Mouse (Mus musculus) stomach, embryonic 14.5 days (tissue): ENCODE data around the gene Smpdl3a. TPM values are rescaled to one million over a fixed set of nuclear protein-coding genes. Genes with fewer than 3 reads are reported as not detected.

Experiments used
- ATAC-seq: fragments of 200-750 bp; cut with Nextera tagmentation; 2 replicates; pipeline ENCODE4 v1.8.0; 2017; ENCODE audit warnings: low read depth, moderate TSS enrichment; ENCODE audit not compliant: insufficient number of reproducible peaks, insufficient read depth, low FRiP score
- H3K27ac ChIP-seq: fragments of 300-500 bp; sonication (generic); 2 replicates; pipeline ENCODE4 v1.5.1; 2014; ENCODE audit warnings: mild to moderate bottlenecking, low read length, moderate library complexity, mixed read lengths
- H3K27me3 ChIP-seq: fragments of 300-500 bp; sonication (generic); 2 replicates; pipeline ENCODE4 v1.6.1; 2014; ENCODE audit warnings: low read length, control low read depth, mixed read lengths; ENCODE audit not compliant: control insufficient read depth, insufficient read depth
- H3K36me3 ChIP-seq: fragments of 300-500 bp; sonication (generic); 2 replicates; pipeline ENCODE4 v1.6.1; 2014; ENCODE audit warnings: mild to moderate bottlenecking, control low read depth, low read length, moderate library complexity, mixed read lengths; ENCODE audit not compliant: control insufficient read depth, insufficient read depth
- H3K4me1 ChIP-seq: fragments of 300-500 bp; sonication (generic); 2 replicates; pipeline ENCODE4 v1.6.1; 2014; ENCODE audit warnings: low read length, control low read depth, mixed read lengths; ENCODE audit not compliant: control insufficient read depth, insufficient read depth
- H3K4me2 ChIP-seq: fragments of 300-500 bp; sonication (generic); replicated peaks from 2 replicates; pipeline ENCODE4 v1.6.1; 2014; ENCODE audit warnings: low read depth, low read length, control low read depth
- H3K4me3 ChIP-seq: fragments of 300-500 bp; sonication (generic); 2 replicates; pipeline ENCODE4 v1.5.1; 2014; ENCODE audit warnings: low read depth, low read length, control low read depth
- H3K9ac ChIP-seq: fragments of 300-500 bp; sonication (generic); replicated peaks from 2 replicates; pipeline ENCODE4 v1.6.1; 2014; ENCODE audit warnings: low read depth, mild to moderate bottlenecking, control low read depth, low read length, moderate library complexity, mixed read lengths
- H3K9me3 ChIP-seq: fragments of 300-500 bp; sonication (generic); 2 replicates; pipeline ENCODE4 v1.6.1; 2016; ENCODE audit warnings: low read depth, low read length, control low read depth; ENCODE audit not compliant: control insufficient read depth
- WGBS: fragments of 180-500 bp; shearing (Covaris S2); extraction: QIAGEN DNeasy Blood & Tissue Kit; methylation state at CpG from one replicate; pipeline ENCODE4 v1.1.7; 2014; 5-methylcytosine and 5-hydroxymethylcytosine counted together
- polyA plus RNA-seq: library from polyadenylated mRNA; unstranded; fragments of >200 nt; fragmentation: Nextera tagmentation; extraction: Ambion mirVana; gene quantifications from 2 replicates; pipeline ENCODE4 v1.2.1, GENCODE M21; 2014

Smpdl3a gene
- polyA plus RNA-seq, 1 experiment from 2014 or later = 28.5 TPM

GRCm38 (mm10) chr10:57783289-57784130 is 10.6 kb upstream of the Smpdl3a start:
- peaks cover 13% of the 10 kb centered on the region for H3K4me1 ChIP-seq
- H3K27ac ChIP-seq = peak overlapping the region; percentile 27; the same call in 1 of the 2 replicates
- no peak overlapping the region for H3K4me3 ChIP-seq
- H3K27me3 ChIP-seq = no peaks in the 10 kb centered on the region
- H3K9me3 ChIP-seq = no peaks in the 10 kb centered on the region
- H3K36me3 ChIP-seq = no peaks in the 10 kb centered on the region
- no peak overlapping the region for H3K9ac ChIP-seq
- WGBS = 43% methylated on average over 13 of the region's 13 CpGs
- H3K4me2 ChIP-seq = no peak overlapping the region
- ATAC-seq = no peak

GRCm38 (mm10) chr10:57784131-57784875 is 9.8 kb upstream of the Smpdl3a start:
- H3K4me3 ChIP-seq = no peak overlapping the region
- no peaks in the 10 kb centered on the region for H3K36me3 ChIP-seq
- H3K27me3 ChIP-seq = no peaks in the 10 kb centered on the region
- peak; percentile 78; the same call in 1 of the 2 replicates for ATAC-seq
- peaks cover 13% of the 10 kb centered on the region for H3K4me1 ChIP-seq
- H3K9ac ChIP-seq = no peak overlapping the region
- H3K9me3 ChIP-seq = no peaks in the 10 kb centered on the region
- 20% methylated on average over 7 of the region's 7 CpGs for WGBS
- H3K4me2 ChIP-seq = peak overlapping the region; percentile 29
- peak overlapping the region; percentile 33; the same call in 1 of the 2 replicates for H3K27ac ChIP-seq

DNA sequence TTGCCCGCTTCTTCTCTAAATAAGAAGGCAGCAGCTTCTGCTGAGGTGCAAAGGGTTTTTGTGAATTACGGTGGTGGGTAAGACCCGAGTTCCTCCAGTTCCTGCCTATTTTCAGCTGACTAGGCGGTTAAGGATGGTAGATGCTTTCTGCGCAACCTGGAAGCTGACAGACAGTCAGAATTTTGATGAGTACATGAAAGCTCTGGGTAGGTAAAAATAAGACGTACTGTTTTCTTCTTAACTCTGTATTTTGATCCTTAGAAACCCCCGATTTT is 9.3 kb upstream of the Smpdl3a start, which contains the start of gene Fabp7:
Gene Fabp7, plus strand, starts transcription at position 6 of the 275 bp plus-strand sequence.
- ATAC-seq = no peak
- H3K9me3 ChIP-seq = no peaks in the 10 kb centered on the region
- H3K36me3 ChIP-seq = no peaks in the 10 kb centered on the region
- peak within 1 kb of the TSS; percentile 29 for H3K4me2 ChIP-seq
- 28% methylated on average over 7 of the region's 7 CpGs for WGBS
- H3K9ac ChIP-seq = no peak within 1 kb of the TSS
- H3K27ac ChIP-seq = peak within 1 kb of the TSS; percentile 33; the same call in 1 of the 2 replicates
- H3K4me3 ChIP-seq = no peak within 1 kb of the TSS
- H3K4me1 ChIP-seq = peaks cover 13% of the 10 kb centered on the region
- H3K27me3 ChIP-seq = no peaks in the 10 kb centered on the region

DNA sequence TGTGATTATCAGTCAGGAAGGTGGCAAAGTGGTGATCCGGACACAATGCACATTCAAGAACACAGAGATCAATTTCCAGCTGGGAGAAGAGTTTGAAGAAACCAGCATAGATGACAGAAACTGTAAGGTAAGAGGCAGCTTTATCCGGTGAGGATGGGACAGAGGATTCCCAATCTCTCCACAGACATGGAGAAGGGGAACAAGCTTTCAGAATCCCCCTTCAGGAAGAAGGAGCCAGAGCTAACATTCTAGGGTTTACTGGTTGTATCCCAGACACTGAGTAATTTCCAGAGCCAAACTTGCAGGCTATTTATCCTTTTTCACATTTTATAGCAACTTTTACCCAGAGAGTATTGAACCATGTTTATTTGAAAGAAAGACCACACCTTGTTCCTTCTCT is 8.6 kb upstream of the Smpdl3a start:
- Histone ChIP-seq H3K27me3 (no peaks in the 10 kb centered on the region), H3K36me3 (no peaks in the 10 kb centered on the region), H3K27ac (0 out of 2 replicates have a peak overlapping the region, but pooled peaks have one; percentile 6), H3K4me1 (peaks cover 13% of the 10 kb centered on the region), H3K9me3 (no peaks in the 10 kb centered on the region), H3K9ac (no peak overlapping the region), H3K4me2 (peak overlapping the region; percentile 29; the same call in 1 of the 2 replicates), H3K4me3 (no peak overlapping the region)
- WGBS = 66% methylated on average over 2 of the region's 2 CpGs
- ATAC-seq = no peak

- no peak for ATAC-seq
- no peak overlapping the region for H3K4me3 ChIP-seq
- no peak overlapping the region for H3K4me2 ChIP-seq
- no peaks in the 10 kb centered on the region for H3K9me3 ChIP-seq
- H3K27me3 ChIP-seq = no peaks in the 10 kb centered on the region
- peaks cover 16% of the 10 kb centered on the region; the same call in 1 of the 2 replicates for H3K4me1 ChIP-seq
- H3K36me3 ChIP-seq = no peaks in the 10 kb centered on the region
- H3K27ac ChIP-seq = no peak overlapping the region
- no peak overlapping the region for H3K9ac ChIP-seq
- WGBS = 95% methylated on average over 1 of the region's 1 CpGs
Measured at GRCm38 (mm10) chr10:57792957-57793356, 1.2 kb upstream of the Smpdl3a start.

GRCm38 (mm10) chr10:57794491-57795461 is 641 bp downstream of the Smpdl3a start:
- Histone ChIP-seq H3K27me3 (no peaks in the 10 kb centered on the region), H3K4me2 (peak overlapping the region; percentile 92), H3K9me3 (no peaks in the 10 kb centered on the region), H3K27ac (peak overlapping the region; percentile 55), H3K4me1 (peaks cover 16% of the 10 kb centered on the region; the same call in 1 of the 2 replicates), H3K9ac (peak overlapping the region; percentile 48), H3K4me3 (peak overlapping the region; percentile 55), H3K36me3 (no peaks in the 10 kb centered on the region)
- under 1% methylated on average over 44 of the region's 44 CpGs for WGBS
- peak; percentile 82 for ATAC-seq

GRCm38 (mm10) chr10:57795542-57795941 is 1.4 kb downstream of the Smpdl3a start:
- 28% methylated on average over 4 of the region's 4 CpGs for WGBS
- Histone ChIP-seq H3K4me2 (peak overlapping the region; percentile 92), H3K9ac (no peak overlapping the region), H3K27me3 (no peaks in the 10 kb centered on the region), H3K4me1 (peaks cover 16% of the 10 kb centered on the region; the same call in 1 of the 2 replicates), H3K27ac (no peak overlapping the region), H3K4me3 (peak overlapping the region; percentile 55), H3K9me3 (no peaks in the 10 kb centered on the region), H3K36me3 (no peaks in the 10 kb centered on the region)
- ATAC-seq = no peak
